Mouse (Mus musculus) heart, adult 8-10 months (tissue): ENCODE measurements around the gene Prpf38b. TPM values are rescaled to one million over a fixed set of nuclear protein-coding genes. Genes with fewer than 3 reads are reported as not detected.
"Not testable (repeated sequence)": the region's sequence is repeated elsewhere in the genome, so short reads cannot be mapped to it uniquely, and the experiment has no call there.

Source experiments
- DNase-seq: peaks from one replicate; pipeline ENCODE4 v3.0.0; 2022; ENCODE audit warnings: low spot score
- total RNA-seq, 4 experiments: library from RNA; stranded (reverse); gene quantifications; 2 replicates each; pipeline ENCODE4 v1.2.4; 2022

The Prpf38b gene
- total RNA-seq, 4 experiments from 2014 or later = 14.1 to 18.6 (median 17.4) TPM

DNA sequence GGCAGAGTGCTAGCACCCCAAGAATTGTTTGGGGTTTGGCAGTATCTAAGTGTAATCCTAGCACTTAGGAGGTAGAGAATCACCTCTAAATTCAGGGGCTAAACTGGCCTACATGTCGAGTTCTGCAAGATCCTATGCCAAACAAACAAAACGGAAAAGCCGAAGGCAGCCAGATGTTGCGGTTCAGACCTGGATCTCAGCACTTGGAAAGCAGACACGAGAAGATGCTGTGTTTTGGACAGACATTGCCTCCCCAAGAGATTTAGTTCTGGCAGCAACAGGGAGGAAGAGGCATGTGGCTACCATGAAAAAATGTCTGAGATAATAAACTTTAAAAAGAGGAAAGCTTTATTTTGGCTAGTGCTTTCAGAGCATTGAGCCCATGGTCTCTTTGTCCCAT, 10.8 kb downstream of the Prpf38b start:
- DNase-seq = no peak

DNA sequence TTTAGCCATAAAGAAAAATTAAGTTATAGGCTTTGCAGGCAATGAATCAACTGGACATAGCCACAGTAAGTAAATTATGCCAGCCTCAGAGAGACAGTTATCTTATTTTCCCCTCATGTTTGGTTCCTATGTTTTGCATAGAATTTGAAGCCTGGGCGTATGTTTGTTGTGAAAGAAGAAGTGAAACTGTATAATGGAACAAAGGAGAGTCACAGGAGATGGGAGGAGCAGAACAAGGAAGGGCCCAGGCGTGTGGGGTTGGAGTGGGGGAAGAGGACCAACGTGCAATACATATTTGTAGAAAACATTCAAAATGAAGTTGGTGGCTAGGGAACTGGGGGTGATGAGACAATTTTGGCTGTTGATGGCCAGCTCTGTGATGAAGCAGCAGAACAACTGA, 11.4 kb downstream of the Prpf38b start:
- no peak for DNase-seq

DNA sequence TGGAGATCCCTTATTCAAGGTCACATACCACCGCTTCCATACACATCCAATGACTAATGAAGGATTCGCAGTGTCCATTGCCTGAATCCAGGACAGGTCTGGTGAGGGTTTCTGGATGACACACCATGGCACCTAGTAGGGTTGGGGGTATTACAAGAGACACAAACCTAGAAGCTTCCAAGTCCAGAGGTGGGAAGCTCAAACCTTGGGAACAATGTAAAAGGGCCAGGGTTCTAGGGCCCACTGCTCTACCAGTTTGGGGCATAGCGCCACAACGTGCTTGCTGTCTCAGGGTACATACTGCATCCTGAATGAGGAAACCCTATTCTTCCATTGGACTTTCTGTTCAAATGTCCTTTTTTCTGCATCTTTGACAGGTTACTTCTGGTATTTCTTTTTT, 12.9 kb downstream of the Prpf38b start:
- DNase-seq = no peak

DNA sequence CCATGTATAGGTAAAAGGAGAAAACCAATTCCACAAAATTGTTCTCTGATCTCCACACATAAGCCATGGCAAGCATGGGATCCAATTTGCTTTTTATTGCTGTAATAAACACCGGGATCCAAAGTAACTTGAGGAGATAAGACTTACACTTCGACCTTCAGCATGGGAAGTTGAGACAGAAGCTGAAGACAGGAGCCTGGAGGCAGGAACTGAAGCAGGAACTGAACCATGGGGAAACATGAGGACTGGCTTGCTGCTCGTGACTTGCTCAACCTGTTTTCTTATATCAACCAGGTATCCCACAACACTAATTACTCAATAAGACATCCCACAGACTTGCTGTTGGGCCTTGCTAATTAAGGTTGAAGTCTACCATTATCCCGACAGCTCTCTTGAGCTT, 18.6 kb downstream of the Prpf38b start:
- no peak for DNase-seq

DNA sequence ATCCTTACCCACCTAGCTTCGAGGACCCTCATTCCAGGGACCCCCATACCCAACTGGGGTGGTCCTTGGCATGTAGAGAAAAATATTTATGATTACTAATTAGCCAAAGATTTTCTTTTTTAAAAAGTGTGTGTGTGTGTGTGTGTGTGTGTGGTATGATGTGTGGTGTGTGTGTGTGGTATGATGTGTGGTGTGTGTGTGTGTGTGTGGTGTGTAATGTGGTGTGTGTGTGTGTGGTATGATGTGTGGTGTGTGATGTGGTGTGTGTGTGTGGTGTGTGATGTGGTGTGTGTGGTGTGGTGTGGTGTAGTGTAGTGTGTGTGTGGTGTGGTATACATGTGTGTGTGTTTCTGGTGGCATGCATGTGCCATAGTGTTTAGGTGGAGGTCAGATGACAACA, 19.4 kb downstream of the Prpf38b start:
- DNase-seq = no peak

DNA sequence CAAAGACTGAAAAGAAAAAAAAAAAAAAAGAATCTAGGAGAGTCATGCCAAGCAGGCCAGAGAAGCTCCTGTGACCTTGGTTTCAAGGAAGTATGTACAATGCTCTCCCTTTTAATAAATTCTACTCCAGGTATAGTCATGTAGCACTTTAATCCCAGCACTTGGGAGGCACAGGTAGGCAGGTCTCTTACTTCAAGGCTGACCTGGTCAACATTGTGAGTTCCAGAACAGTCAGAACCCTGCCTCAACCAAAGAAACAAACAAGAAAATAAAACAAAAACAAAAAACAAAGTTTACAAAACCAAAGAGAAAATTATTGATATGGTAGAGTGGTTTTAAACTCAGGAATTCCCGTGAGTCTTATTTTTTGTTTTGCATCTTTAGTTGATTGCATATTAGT, 21.6 kb downstream of the Prpf38b start, which contains the start of gene Fndc7:
Gene Fndc7, minus strand, starts transcription at position 101 of the 400 bp plus-strand sequence.
- no peak for DNase-seq

DNA sequence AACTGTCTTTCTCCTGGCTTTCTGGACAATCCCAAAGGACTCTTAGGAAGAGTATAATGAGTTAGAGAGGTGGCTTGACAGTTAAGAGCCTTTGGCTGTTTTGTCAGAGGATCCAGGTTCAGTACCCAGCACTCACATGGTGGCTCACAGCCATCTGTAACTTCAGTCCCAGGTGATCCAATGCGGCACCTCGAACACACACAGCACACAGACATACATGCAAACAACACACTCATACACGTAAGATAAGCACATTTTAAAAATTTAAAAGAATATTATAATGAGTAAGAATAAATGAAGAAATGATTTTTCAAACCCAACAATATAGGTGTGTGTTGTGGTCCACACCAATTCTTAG, 23.9 kb downstream of the Prpf38b start:
- DNase-seq = no peak

DNA sequence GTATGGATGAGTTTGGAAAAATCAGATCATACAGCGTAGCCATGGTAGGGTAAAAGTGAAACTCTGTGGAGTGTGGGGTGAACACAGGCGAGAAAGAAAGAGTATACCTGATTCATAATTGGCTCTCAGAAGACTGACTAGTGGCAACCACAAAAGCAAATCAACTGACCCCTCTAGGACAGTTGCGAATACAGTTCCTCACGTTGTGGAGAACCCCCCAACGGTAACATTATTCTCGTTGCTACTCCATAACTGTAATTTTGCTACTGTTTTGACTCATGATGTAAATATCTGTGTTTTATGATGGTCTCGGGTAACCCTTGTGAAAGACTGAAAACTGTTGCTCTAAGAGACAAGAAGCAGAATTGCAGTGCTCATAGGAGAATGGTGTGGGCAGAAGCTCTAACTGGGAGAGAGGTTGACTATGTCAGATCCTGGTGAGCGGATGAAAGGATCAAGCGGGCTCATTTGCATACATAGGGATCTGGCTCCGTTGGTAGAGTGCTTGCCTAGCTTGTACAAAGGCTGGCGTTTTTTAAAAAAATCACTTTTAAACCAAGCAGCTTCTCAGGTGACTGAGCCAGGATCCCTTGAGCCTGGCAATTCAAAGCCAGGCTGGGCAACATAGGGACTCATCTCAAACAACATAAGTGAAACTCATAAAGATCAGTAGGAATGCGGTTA, 24.5 kb downstream of the Prpf38b start:
- no peak for DNase-seq

DNA sequence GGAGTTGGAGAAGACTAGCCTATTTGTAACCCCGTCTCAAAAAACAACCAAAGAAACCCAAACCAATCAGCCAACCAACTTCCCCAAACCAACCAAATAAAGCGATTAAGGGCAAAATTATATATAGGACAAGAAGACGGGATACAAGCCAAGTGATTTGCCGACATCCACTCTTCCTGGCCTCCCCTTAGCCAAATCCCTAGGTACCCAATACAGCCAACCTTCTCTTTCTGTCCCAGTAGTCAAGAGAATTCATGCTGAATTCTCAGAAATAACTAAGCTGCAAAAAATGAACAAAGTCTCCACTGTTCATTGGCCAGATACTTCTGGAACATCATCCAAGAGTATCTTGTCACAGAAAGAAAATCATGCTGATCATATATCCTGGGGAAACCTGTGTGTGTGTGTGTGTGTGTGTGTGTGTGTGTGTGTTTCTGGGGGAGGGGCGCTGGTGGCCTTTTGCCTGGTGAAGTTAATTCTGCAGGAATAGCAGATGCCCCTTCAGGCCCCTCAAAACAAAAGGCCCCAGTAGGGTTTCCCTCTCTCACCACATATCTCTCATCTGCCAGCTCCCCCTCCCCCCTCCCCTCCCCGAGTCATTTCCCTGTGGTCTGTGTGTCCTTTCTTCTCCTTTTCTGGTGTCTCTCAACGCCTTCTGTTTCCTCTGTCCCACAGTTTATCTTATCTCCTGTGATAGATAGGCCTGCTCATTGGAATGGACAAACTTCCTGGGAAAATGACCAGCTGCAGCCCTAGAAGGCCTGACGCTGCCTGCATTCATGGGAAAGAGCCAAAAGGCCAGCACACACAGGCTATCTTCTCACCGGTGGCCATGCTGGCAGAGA, 25.6 kb downstream of the Prpf38b start:
- DNase-seq = peak; percentile 50

DNA sequence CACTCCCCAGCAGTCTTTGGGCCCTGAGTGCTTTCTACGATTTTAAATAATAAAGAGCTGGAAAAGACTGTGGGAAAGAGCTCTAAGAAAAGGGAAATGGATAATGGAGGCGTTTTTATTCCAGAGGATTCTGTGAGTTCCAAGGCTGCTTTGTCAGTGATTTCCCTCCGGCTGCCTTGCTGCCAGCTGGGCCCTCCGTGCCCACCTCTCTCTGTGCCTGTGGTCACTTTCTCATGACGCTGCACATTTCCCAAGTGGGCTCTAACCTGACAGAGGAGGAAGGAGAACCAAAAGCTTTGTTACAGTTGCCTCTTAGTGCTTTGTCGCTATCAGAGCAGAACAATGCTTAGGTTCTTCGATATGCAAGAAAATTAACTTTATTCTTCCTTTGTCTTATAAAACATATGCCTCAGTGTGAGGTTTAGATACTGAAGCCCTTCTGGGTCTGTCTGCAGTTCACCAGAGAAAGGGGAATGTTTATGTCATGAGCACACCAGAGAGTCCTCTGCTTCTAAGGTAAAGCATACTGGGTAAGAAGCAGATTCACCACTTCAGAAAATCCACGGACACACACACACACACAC, 26.7 kb downstream of the Prpf38b start:
- no peak for DNase-seq

DNA sequence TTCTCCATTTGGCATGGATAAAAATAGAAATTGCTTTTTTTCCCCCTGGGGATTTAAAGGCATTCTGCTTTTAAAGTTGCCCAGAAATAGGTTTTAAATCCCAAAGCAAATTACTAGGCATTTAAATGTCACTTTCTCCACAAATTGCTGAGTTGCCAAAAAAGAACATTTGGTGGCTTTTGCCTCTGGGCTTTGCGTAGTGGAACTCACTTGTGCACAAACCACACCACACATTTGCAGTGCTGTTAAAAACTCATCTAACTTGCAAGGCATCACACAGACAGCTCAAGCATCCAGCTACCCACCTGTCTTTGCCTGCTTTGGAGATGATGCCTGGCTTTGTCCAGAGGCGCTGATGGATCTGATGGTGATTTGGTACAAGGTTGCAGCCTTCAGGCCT, 28.5 kb downstream of the Prpf38b start:
- DNase-seq = no peak

DNA sequence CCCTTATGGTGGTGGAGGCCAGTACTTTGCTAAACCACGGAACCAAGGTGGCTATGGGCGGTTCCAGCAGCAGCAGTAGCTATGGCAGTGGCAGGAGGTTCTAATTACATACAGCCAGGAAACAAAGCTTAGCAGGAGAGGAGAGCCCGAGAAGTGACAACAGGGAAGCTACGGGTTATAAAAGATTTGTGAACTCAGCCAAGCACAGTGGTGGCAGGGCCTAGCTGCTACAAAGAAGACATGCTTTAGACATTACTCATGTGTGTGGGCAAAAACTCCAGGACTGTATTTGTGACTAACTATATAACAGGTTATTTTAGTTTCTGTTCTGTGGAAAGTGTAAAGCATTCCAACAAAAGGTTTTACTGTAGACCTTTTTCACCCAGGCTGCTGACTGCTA, 29.7 kb downstream of the Prpf38b start:
- DNase-seq = not testable (repeated sequence)

DNA sequence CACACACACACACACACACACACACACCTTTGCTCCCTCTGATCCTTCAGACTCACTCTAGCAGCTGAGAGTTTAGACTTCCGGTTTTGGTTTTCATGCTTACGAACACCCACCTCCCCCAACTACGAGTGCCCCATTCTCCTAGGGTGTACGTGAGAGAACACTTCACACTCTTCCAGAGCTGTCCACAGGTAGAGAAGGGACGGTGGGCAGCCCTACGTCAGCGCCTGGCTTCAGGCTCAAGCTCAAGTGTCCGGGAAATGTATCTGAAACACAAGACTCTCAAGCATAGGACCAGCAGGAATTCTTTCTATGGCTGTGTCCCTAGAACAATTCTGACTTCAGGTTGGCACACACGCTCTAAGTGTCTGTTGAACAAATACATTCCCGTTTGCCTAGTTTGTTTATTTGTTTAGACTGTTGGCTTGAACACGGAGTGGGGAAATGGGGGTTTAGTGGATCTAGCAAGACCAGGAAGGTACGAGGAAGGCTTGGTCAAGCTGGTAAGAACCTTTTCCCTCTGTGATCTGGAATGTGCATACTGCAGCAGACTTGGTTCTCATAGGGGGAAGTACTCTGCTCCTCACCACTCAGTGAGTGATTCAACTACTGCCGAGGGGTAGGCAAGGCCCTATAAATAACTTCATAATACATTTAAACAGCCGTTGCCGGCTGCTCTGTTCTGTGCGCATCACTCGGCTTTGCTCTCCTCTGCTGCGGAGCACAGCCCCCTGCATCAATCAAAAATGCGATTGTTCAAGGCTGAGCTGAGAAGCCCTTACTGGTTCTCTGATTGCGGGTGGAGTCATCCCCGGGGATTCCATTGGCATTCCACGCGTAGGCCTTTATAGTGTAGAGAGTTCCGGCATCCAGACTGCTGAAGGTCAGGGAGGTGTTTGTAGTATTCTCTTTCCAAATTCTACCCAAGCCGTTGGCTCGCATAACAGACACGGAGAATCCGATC, 30.7 kb downstream of the Prpf38b start:
- DNase-seq = no peak

DNA sequence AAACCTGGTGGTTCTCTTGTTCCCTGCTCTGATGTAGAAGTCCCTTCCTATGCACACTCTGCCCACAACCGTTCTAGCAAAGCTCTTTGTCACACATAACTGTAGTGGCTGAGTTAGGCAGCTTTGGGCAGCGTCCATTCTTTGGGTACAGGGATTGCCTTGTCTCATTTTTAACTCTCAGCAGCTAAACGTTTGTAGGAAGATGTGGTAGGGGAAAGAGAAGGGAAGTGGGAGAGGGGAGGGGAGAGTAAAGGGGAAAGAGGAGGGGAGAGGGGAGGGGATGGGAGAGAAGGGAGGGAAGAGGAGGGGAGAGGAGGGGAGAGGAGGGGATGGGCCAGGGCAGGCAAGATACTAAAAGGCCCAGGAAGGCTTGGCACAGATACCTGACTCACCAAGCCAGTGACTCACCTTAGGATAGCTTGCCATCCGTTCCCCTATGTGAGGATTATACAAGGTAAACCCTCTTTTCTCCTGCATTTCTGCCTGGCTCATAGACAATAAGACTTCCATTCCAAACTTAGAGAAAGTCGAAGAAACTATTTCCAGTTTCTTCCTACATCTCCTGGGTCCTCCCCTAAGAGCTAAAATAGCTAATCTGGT, 31.6 kb downstream of the Prpf38b start:
- no peak for DNase-seq

DNA sequence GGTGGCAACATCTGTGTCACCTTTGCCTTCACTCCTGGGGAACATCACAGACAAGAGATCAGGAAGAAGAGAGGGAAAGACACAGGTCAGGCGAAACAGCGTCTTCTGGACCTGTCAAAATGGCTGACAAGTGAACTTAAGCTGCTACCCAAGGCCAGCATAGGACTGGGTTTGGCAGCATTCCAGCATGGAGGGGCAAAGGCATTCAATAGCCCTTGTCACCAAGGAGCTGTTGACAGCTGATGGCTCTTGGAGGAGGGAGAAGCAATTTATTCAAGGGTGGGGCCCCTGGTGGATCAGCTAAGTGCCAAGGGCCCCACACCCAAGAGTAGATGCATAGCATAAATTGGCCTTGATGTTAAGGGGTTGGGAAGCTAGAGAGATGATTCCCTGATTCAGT, 32.4 kb downstream of the Prpf38b start:
- no peak for DNase-seq

DNA sequence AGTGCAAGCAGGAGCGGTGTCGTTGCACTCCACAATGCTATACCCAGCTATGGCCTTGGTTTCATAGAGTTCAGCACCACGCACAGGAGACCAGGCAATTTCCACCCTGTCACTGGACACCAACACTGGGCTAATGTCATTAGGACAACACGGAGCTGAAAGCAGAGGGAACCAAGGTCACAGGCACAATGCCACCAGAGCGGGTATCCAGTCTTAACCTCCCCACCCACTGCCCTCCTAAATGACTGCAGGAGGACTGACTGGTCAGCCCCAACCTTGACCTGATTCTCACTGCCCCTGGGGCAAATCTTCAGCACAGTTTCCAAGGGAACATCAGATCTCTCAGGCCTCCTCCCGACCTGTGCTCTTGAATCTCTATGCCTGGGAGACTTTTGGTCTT, 40.9 kb downstream of the Prpf38b start:
- DNase-seq = no peak

DNA sequence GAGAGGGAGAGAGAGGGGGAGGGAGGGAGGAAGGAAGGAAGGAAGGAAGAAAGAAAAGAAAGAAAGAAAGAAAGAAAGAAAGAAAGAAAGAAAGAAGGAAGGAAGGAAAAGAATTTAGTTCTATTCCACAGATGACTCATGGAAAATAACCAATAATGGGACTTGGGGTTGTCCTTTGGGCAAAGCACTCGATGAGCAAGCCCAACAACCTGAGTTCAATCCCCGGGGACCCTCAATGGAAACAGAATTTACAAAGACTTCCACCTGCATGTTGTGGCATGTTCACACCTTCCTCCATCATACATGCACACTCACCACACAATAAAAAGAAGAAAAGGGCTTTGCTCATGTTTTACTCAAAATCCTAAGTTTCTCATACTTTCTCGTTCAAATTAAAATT, 44.1 kb downstream of the Prpf38b start:
- DNase-seq = no peak

DNA sequence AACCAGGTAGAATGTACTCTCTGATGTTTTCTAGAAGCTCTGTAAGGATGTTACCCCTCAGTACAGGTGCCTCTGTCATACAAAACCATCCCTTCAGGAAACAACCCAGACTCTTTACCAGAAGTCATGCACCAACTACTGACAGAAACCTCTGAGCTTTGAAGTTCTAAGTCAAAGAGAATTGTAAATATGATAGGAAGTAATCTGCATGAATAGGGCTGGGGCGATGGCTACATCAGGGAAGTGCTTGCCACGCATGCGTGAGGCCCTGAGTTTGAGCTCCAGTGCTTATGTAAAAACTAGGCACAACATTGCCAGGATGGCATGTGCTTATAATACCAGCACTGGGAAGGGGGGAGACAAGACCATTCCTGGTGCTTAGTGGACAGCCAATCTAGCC, 45.9 kb downstream of the Prpf38b start:
- no peak for DNase-seq

DNA sequence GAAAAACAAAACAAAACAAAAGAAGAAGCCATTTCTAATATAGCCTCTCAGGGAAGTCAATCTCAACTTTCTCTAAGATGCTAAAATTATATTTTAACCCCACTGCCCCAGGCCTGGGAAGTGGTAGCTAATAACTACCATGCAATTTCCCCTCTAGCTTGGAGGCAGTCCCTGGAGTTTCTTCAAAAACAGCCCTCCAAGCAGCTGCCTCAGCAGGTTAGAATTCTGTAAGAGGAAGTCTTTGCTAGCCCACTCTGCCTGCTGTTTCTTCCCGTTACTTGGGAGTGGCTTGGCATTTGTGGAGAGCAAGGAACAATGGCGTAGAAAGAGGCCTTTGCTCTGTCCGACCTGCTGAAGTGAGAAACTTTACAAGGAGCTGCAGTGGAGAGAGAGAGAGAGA, 46.4 kb downstream of the Prpf38b start:
- no peak for DNase-seq

DNA sequence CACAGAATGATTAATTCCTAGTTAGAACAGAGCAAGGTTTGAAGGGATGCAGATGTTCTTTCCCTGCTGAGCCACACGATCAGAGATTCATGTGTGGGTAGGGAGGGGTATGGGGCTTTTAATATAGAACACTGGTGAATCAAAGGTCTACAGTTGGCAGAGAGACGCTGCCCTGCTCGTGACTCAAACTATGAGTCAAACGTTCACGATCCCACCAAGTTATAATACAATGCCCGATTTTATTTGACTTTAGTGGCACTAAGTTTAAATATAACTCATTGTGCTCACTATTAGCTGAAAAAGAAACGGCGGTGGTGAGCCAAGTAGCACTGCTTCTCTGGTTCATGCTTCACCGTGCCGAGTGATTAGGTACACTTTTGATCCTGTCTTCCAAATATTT, 48.4 kb downstream of the Prpf38b start:
- DNase-seq = no peak

DNA sequence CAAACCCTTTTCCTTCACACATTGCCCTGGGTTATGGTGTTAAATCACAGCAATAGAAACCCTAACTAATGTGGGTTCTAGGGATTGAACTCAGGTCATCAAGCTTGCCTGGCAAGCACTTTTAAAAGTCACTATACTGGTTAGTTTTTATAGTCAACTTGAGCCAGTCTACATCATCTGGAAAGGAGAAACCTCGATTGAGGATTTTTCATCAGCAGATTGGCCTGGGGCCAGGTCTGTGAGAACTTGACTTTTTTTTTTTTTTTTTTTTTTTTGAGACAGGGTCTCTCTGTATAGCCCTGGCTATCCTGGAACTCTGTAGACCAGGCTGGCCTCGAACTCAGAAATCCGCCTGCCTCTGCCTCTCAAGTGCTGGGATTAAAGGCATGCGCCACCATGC, 49.2 kb downstream of the Prpf38b start:
- DNase-seq = not testable (repeated sequence)
